Mouse (Mus musculus) hindbrain, embryonic 14.5 days (tissue): ENCODE measurements at regions not wholly inside any gene's neighbourhood (a gene's known extent, or its start where the extent isn't known, plus 50 kb on each side); places are given as distances from the start of the nearest gene placed in this dataset.

Experiments used
- ATAC-seq: fragments of 200-750 bp; cut with Nextera tagmentation; 2 replicates; pipeline ENCODE4 v1.8.0; 2017; ENCODE audit warnings: moderate number of reproducible peaks, mild to moderate bottlenecking, moderate TSS enrichment, moderate library complexity; ENCODE audit not compliant: low FRiP score
- DNase-seq: peaks from one replicate; pipeline ENCODE4 v3.0.0-alpha.2; 2015; ENCODE audit warnings: low spot score
- H3K27ac ChIP-seq: fragments of 300-500 bp; sonication (generic); 2 replicates; pipeline ENCODE4 v1.5.1; 2014; ENCODE audit warnings: mild to moderate bottlenecking, moderate library complexity
- H3K27me3 ChIP-seq: fragments of 300-500 bp; sonication (generic); 2 replicates; pipeline ENCODE4 v1.6.1; 2014; ENCODE audit warnings: mild to moderate bottlenecking, low read length, mixed read lengths; ENCODE audit not compliant: control insufficient read depth, insufficient read depth
- H3K36me3 ChIP-seq: fragments of 300-500 bp; sonication (generic); replicated peaks from 2 replicates; pipeline ENCODE4 v1.6.1; 2014; ENCODE audit not compliant: control insufficient read depth, insufficient read depth
- H3K4me1 ChIP-seq: fragments of 300-500 bp; sonication (generic); replicated peaks from 2 replicates; pipeline ENCODE4 v1.6.1; 2014; ENCODE audit warnings: antibody characterized with exemption, low read length, mixed read lengths; ENCODE audit not compliant: control insufficient read depth, insufficient read depth
- H3K4me2 ChIP-seq: fragments of 300-500 bp; sonication (generic); replicated peaks from 2 replicates; pipeline ENCODE4 v1.6.1; 2014; ENCODE audit warnings: mild to moderate bottlenecking, moderate library complexity
- H3K4me3 ChIP-seq: fragments of 300-500 bp; sonication (generic); replicated peaks from 2 replicates; pipeline ENCODE4 v1.5.1; 2014; ENCODE audit warnings: mild to moderate bottlenecking, low read length
- H3K9ac ChIP-seq: fragments of 300-500 bp; sonication (generic); 2 replicates; pipeline ENCODE4 v1.6.1; 2014
- H3K9me3 ChIP-seq: fragments of 300-500 bp; sonication (generic); 2 replicates; pipeline ENCODE4 v1.6.1; 2016; ENCODE audit warnings: low read length; ENCODE audit not compliant: control insufficient read depth
- WGBS: fragments of 180-500 bp; shearing (Covaris S2); extraction: QIAGEN DNeasy Blood & Tissue Kit; methylation state at CpG from one replicate; pipeline ENCODE4 v1.1.7; 2014; 5-methylcytosine and 5-hydroxymethylcytosine counted together

GRCm38 (mm10) chr10:39316533-39316932 is 52.1 kb upstream of the Fyn start:
- Histone ChIP-seq H3K36me3 (no peaks in the 10 kb centered on the region), H3K27ac (no peak overlapping the region), H3K27me3 (no peaks in the 10 kb centered on the region), H3K4me3 (no peak overlapping the region), H3K4me2 (no peak overlapping the region), H3K9me3 (no peaks in the 10 kb centered on the region), H3K4me1 (peaks cover 5% of the 10 kb centered on the region), H3K9ac (no peak overlapping the region)
- ATAC-seq (no peak), DNase-seq (peak; percentile 22)
- 70% methylated on average over 4 of the region's 4 CpGs for WGBS

- Histone ChIP-seq H3K4me3 (no peak overlapping the region), H3K9ac (no peak overlapping the region), H3K4me2 (no peak overlapping the region), H3K9me3 (no peaks in the 10 kb centered on the region), H3K27ac (no peak overlapping the region; the same call in 1 of the 2 replicates), H3K27me3 (no peaks in the 10 kb centered on the region), H3K36me3 (no peaks in the 10 kb centered on the region), H3K4me1 (no peaks in the 10 kb centered on the region)
- WGBS, result 80% methylated on average over 6 of the region's 6 CpGs
- DNase-seq (peak; percentile 23), ATAC-seq (no peak)
Measured at GRCm38 (mm10) chr10:39315434-39316174, 53.1 kb upstream of the Fyn start.

- Histone ChIP-seq H3K4me2 (no peak overlapping the region), H3K27ac (no peak overlapping the region), H3K9ac (no peak overlapping the region), H3K4me1 (no peaks in the 10 kb centered on the region), H3K4me3 (no peak overlapping the region), H3K36me3 (no peaks in the 10 kb centered on the region), H3K27me3 (no peaks in the 10 kb centered on the region), H3K9me3 (no peaks in the 10 kb centered on the region)
- WGBS, result 84% methylated on average over 1 of the region's 1 CpGs
- ATAC-seq (no peak), DNase-seq (peak; percentile 6)
Measured at GRCm38 (mm10) chr10:39311501-39311900, 57.2 kb upstream of the Fyn start.

- no peaks in the 10 kb centered on the region for H3K4me1 ChIP-seq
- H3K27me3 ChIP-seq, result no peaks in the 10 kb centered on the region
- 87% methylated on average over 1 of the region's 1 CpGs for WGBS
- no peak overlapping the region for H3K27ac ChIP-seq
- H3K9ac ChIP-seq, result no peak overlapping the region
- H3K9me3 ChIP-seq, result no peaks in the 10 kb centered on the region
- no peaks in the 10 kb centered on the region for H3K36me3 ChIP-seq
- no peak overlapping the region for H3K4me3 ChIP-seq
- ATAC-seq (no peak), DNase-seq (no peak)
- H3K4me2 ChIP-seq, result no peak overlapping the region
Measured at GRCm38 (mm10) chr10:39308535-39308934, 60.1 kb upstream of the Fyn start.

GRCm38 (mm10) chr10:39292703-39293496 is 75.8 kb upstream of the Fyn start:
- Histone ChIP-seq H3K4me3 (no peak overlapping the region), H3K9me3 (no peaks in the 10 kb centered on the region), H3K4me1 (peaks cover 31% of the 10 kb centered on the region), H3K27me3 (no peaks in the 10 kb centered on the region), H3K4me2 (no peak overlapping the region), H3K27ac (no peak overlapping the region), H3K9ac (no peak overlapping the region), H3K36me3 (no peaks in the 10 kb centered on the region)
- no peak for ATAC-seq
- WGBS, result 70% methylated on average over 11 of the region's 11 CpGs
- no peak for DNase-seq

GRCm38 (mm10) chr10:39291747-39292198 is 76.9 kb upstream of the Fyn start:
- peaks cover 31% of the 10 kb centered on the region for H3K4me1 ChIP-seq
- ATAC-seq, result peak; percentile 86
- peak overlapping the region; percentile 82 for H3K27ac ChIP-seq
- H3K36me3 ChIP-seq, result no peaks in the 10 kb centered on the region
- no peak overlapping the region for H3K4me3 ChIP-seq
- no peaks in the 10 kb centered on the region for H3K27me3 ChIP-seq
- DNase-seq, result peak; percentile 58
- no peaks in the 10 kb centered on the region for H3K9me3 ChIP-seq
- 49% methylated on average over 9 of the region's 9 CpGs for WGBS
- no peak overlapping the region for H3K4me2 ChIP-seq
- H3K9ac ChIP-seq, result no peak overlapping the region

- Histone ChIP-seq H3K27me3 (no peaks in the 10 kb centered on the region), H3K4me1 (peaks cover 31% of the 10 kb centered on the region), H3K27ac (peak overlapping the region; percentile 82), H3K9me3 (no peaks in the 10 kb centered on the region), H3K36me3 (no peaks in the 10 kb centered on the region), H3K4me3 (no peak overlapping the region), H3K9ac (no peak overlapping the region), H3K4me2 (no peak overlapping the region)
- WGBS, result 43% methylated on average over 8 of the region's 8 CpGs
- DNase-seq (peak; percentile 72), ATAC-seq (peak; percentile 84)
Measured at GRCm38 (mm10) chr10:39291134-39291746, 77.4 kb upstream of the Fyn start.

- H3K4me3 ChIP-seq, result no peak overlapping the region
- H3K4me1 ChIP-seq, result peaks cover 31% of the 10 kb centered on the region
- no peaks in the 10 kb centered on the region for H3K9me3 ChIP-seq
- no peak overlapping the region for H3K9ac ChIP-seq
- DNase-seq (no peak), ATAC-seq (no peak)
- whole genome bisulfite sequencing, result 13% methylated on average over 1 of the region's 1 CpGs
- H3K36me3 ChIP-seq, result no peaks in the 10 kb centered on the region
- no peak overlapping the region for H3K4me2 ChIP-seq
- no peaks in the 10 kb centered on the region for H3K27me3 ChIP-seq
- H3K27ac ChIP-seq, result peak overlapping the region; percentile 4; the same call in 1 of the 2 replicates
Measured at GRCm38 (mm10) chr10:39290245-39290644, 78.4 kb upstream of the Fyn start.

GRCm38 (mm10) chr10:39280366-39281000 is 88.2 kb upstream of the Fyn start:
- DNase-seq, result no peak
- no peak overlapping the region for H3K4me2 ChIP-seq
- H3K4me3 ChIP-seq, result no peak overlapping the region
- 78% methylated on average over 14 of the region's 14 CpGs for WGBS
- H3K27ac ChIP-seq, result no peak overlapping the region
- no peaks in the 10 kb centered on the region for H3K9me3 ChIP-seq
- no peaks in the 10 kb centered on the region for H3K27me3 ChIP-seq
- peak; percentile 40; the same call in 1 of the 2 replicates for ATAC-seq
- H3K9ac ChIP-seq, result no peak overlapping the region
- H3K4me1 ChIP-seq, result no peaks in the 10 kb centered on the region
- H3K36me3 ChIP-seq, result no peaks in the 10 kb centered on the region
